Mouse (Mus musculus): ENCODE measurements around the gene Axin1.
"Not testable (repeated sequence)": the region's sequence is repeated elsewhere in the genome, so short reads cannot be mapped to it uniquely, and the experiment has no call there.

Gene Axin1

GRCm38 (mm10) chr17:26138239-26138836, at the start of gene Axin1:
Gene Axin1 (plus strand): TSS chr17:26138688.
- peak; percentile 94 to 96 for DNase-seq

GRCm38 (mm10) chr17:26089905-26090632, 48.4 kb upstream of the Axin1 start, which contains the start of gene Decr2:
Gene Decr2 (minus strand): TSS chr17:26090337.
- peak; percentile 91 to 92 for DNase-seq

- DNase-seq, result no peak
These were observed 43.9 kb upstream of the Axin1 start for GRCm38 (mm10) chr17:26094531-26095110.

- DNase-seq, result peak; percentile 79 to 85
These were observed 43.3 kb upstream of the Axin1 start, which contains the start of gene Nme4 for GRCm38 (mm10) chr17:26095121-26095740. Gene Nme4 (minus strand): TSS chr17:26095602.

- no peak for DNase-seq
These were observed 40.0 kb upstream of the Axin1 start for GRCm38 (mm10) chr17:26098461-26098860.

- DNase-seq, result not testable (repeated sequence)
These were observed 39.2 kb upstream of the Axin1 start for GRCm38 (mm10) chr17:26099316-26099715.

GRCm38 (mm10) chr17:26100166-26100565, 38.3 kb upstream of the Axin1 start:
- no peak for DNase-seq

GRCm38 (mm10) chr17:26101478-26101877, 37.0 kb upstream of the Axin1 start:
- no peak for DNase-seq

GRCm38 (mm10) chr17:26105619-26106018, 32.9 kb upstream of the Axin1 start:
- no peak for DNase-seq

GRCm38 (mm10) chr17:26110156-26110555, 28.3 kb upstream of the Axin1 start:
- no peak for DNase-seq

- peak in 1 of 2 experiments; percentile 2 for DNase-seq
These were observed 27.5 kb upstream of the Axin1 start for GRCm38 (mm10) chr17:26111024-26111423.

GRCm38 (mm10) chr17:26111722-26112121, 26.8 kb upstream of the Axin1 start:
- DNase-seq, result peak in 1 of 2 experiments; percentile 1

GRCm38 (mm10) chr17:26112751-26113150, 25.7 kb upstream of the Axin1 start:
- DNase-seq, result no peak

GRCm38 (mm10) chr17:26113181-26113948, 25.1 kb upstream of the Axin1 start, which contains the start of gene Tmem8:
Gene Tmem8 (plus strand): TSS chr17:26113299.
- peak; percentile 88 to 89 for DNase-seq

GRCm38 (mm10) chr17:26114061-26114460, 24.4 kb upstream of the Axin1 start:
- DNase-seq, result no peak

GRCm38 (mm10) chr17:26114461-26114860, 24.0 kb upstream of the Axin1 start:
- DNase-seq, result peak in 1 of 2 experiments; percentile 10

GRCm38 (mm10) chr17:26115205-26115898, 23.1 kb upstream of the Axin1 start:
- peak in 1 of 2 experiments; percentile 6 for DNase-seq

- DNase-seq, result peak in 1 of 2 experiments; percentile 4
These were observed 22.5 kb upstream of the Axin1 start for GRCm38 (mm10) chr17:26115956-26116487.

- peak in 1 of 2 experiments; percentile 8 for DNase-seq
These were observed 21.8 kb upstream of the Axin1 start for GRCm38 (mm10) chr17:26116503-26117258.

All from cerebellum, postnatal 25 days (tissue).